Mouse (Mus musculus): ENCODE results near the gene Maip1.

The Maip1 gene

DNA sequence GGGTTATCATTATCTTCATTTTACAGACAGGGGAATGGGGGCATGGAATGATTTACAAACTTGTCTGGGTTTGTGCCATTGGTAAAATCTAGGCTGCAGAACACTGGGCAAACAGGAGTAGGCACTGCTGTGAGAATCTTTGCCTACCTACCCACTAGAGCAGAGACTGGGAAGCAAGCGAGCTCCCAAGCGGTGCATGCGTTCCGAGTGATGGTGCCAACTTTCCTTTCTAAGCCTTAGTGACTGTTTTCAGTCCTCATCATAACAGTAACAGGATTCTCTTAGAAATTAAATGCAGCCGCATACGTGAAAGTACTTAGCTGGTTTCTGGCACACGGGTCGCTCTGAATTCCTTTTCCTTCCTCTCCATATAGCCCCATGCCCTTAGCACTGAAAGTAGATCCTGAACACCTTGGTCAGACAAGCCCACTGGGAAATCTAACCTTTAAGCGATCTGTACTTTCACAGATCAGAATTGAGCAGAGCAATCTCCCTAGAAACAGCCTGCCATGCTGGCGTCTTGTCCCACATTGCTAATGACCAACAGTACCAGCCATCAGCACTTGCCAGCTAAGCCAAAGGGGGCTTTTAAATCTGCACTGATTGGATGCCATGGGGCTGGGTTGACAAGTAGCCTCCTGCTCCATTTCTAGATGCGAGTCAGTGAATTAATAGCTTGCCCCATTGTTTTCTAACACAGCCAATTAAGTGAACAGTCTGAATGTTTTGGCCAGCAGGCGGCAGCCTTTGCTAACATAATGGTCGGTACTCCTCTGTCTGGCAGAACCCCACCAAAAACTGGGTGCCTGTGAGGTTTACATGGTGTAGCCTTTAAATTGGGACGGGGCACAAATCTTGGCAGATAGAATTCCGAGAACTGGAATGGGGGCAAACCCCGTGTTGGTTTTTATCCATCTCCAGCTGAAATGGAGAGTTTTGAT lies 22.5 kb downstream of the Maip1 start:
- peak; percentile 63 for DNase-seq (ENCODE audit: low spot score)

DNA sequence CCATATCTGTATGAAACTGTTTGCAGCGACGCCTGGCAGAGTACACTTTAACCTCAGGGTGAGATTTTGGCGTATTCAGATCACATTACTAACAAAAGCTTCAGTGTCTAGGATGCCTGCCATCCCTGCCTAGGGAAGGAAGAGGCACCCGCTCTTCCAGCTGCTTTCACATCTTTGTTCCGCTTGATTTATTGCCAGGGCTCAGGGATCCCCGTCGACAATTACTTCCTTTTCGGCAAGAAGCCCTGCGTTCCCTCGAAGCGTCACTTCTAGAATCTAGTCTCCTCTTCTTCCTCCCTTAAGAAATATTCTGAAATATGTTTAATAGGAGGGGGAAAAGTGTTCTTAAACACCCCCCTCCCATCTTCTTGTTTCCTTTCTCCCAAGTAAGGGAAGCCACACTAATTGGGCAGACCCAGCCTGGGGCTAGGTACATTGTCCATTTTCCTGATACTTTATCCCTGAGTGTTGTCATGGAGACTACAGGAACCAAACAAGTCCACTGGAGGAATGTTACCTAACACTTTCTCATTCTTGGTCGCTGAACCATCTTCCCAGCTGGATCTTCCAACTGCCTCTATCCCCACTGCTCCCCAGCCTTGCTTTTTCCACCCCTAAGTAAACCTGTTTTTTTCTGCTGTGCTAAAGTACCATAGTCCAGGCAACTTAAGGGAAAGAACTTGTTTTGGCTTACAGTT lies 23.8 kb downstream of the Maip1 start:
- DNase-seq (ENCODE audit: low spot score): no peak

DNA sequence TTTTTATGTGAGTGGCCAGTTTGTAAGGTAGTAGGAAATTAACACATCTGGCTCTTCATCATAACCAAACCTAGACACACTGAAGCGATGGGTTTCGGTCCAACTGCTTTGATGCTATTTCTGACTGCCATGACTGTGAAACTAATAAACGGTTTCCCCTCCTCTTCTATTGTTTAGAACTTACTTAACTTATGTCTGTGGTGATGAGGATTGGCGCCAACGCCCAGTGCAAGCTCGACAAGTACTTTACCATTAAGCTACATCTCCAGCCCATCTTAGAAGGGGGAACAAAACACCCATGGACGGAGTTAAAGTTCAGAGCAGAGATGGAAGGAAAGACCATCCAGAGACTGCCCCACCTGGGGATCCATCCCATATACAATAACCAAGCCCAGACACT lies 27.0 kb downstream of the Maip1 start:
- DNase-seq (ENCODE audit: low spot score): no peak

DNA sequence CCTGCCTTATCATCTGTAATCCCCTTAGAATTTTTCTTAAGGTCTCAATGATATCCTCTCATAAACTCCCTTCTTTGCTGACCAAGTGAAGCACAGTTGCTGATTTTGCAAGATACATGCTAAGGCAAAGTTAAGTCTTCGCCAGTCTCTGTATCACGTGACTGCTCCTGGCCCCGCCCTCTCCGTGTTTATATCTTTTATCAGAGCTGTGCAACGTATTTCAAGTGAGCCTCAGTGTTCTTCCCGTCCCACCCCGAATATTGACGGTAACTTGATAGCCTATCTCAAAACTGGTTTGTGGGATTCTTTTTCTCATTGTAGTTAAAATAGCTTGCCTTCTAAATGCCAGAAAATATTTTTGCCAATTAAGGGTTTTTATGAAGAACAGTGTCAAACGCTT lies 30.3 kb downstream of the Maip1 start:
- DNase-seq (ENCODE audit: low spot score): peak; percentile 55

DNA sequence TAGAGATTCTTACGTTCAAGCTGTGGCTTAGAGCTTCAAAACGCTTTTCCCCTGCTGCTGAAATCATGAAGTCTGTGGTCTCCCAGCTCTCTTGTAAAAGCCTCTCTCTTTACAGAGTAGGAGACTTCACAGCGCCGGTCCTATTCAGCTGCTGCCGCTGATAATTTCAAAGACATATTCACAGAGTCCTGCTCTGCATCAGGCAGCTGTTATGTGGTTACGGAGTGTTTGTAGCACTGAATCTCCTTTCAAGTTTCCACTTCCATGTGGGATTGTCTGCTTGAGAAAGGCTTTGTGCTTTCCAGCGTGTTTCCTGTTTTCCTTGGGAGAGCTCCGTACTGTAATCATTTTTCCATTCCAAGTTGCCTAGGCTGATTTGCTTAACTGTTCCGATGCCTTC lies 30.8 kb downstream of the Maip1 start:
- no peak for DNase-seq (ENCODE audit: low spot score)

DNA sequence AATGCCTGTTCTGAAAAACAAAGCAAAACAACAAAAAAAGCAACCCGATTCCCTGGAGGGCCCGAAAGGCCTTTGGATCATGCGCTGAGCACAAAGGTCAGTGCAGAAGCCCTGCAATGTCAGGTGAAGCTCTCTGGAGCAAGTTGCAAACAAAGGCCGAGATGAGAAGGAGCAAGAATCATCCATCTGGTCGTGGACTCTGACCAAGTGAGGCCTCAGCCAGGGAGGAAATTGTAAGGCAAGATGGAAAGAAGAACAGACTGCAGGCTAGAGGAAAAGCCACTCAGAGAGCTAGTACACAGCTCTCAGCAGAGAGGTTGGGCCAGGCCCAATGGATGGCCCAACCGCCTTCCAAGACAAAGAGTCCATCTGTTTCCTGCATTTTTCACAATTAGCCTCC lies 32.9 kb downstream of the Maip1 start:
- DNase-seq (ENCODE audit: low spot score): no peak

DNA sequence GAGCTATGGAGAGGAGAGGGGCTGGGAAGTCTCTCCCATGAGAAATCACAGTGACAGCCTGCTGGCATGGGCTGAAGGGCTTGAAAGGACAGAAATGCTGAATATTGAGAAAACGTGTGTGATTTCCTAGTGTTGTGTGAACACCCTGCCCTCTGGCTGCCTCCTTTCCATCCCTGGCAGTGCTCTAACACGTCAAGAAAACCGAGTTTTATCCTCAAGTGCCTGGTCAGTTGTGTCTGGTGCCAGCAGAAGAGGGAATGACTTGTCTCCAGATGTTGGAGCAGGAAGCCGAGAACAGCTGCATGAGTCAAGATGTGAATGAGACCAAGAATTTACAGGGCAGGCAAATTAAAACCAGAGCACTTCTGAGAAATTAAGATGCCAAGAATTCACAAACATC lies 34.6 kb downstream of the Maip1 start:
- no peak for DNase-seq (ENCODE audit: low spot score)

DNA sequence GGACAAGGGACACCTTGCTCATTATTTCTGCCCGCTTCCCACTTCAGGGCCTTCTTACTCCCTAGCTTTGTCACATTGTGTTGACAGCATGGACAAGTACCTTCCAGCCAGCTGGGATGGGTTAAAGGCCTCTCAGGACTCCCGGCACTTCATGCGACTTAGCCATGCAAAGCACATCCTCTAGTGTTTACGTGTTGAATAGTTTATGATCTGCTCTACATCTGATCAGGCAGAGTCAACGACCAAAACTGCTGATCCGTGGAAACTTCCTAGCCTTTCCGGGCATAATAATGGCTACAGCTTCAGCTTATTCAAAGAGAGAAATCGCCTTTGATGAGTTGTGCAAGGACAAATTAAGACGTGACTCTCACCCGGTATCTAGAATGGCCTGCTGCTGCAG lies 39.6 kb downstream of the Maip1 start:
- DNase-seq (ENCODE audit: low spot score): no peak

DNA sequence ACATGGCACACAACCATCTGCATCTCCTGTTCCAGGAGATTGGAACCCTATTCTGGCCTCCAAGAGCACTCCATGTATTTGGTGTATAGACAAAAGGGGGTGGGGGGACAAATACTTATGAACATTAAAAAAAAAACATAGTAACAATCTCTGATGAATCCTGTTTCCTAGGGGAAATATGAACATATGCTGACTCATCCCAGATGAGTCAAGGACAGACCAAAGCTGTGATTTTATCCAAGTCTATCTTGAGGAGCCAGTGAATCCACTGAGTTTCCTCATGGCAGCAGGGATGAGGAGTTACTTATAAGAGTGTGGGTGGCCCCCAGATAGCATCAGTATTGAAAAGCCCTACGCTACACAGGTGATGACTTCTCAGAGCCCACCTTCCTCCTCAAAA lies 44.1 kb downstream of the Maip1 start:
- no peak for DNase-seq (ENCODE audit: low spot score)

DNA sequence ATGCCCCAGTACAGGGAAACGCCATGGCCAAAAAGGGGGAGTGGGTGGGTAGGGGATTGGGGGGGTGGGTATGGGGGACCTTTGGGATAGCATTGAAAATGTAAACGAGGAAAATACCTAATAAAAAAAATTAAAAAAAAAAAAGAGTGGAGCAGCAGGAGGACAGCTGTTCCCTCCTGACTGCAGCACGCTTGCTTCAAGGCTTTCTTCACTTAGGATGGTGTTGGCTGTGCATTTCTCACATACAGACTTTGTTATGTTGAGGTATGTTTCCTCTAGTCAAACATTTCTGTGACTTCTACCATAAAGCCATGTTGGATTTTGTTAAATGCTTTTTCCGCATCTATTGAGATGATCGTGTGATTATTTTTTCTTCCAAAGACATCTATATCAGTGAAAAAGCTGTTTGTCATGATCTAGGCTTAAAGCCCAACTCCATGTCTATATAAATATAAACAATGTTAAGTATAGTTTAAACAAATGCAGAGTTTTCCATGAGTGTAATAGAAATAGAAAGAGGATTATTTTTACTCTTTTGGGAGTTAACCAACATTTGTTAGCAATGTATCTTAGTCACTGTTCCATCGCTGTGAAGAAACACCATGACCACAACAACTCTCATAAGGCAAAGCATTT lies 54.3 kb downstream of the Maip1 start:
- no peak for DNase-seq (ENCODE audit: low spot score)

Measured in ovary, adult 18-20 months (tissue).